ENCODE assay signal across 20 mouse cellular contexts in genomic region chr9:102546256-102547027, GRCm38 (mm10). TPM values are rescaled to one million over a fixed set of nuclear protein-coding genes. Genes with fewer than 3 reads are reported as not detected.
A peak's percentile ranks its signal among the peaks of the same experiment; 100 is the strongest.
DNase-seq lines count a peak whose midpoint lies in the region; ATAC-seq and TF ChIP-seq lines count a peak whose summit lies in the region.
"Had no signal": no experiment of that assay in that cellular context is flagged by ENCODE, and none has a peak within 500 bp of the region (broad histone marks: within the 10 kb centered on the region; RNA-seq: fewer than 3 reads in every experiment).

No protein-coding gene starts in this region.

- peaks cover 38% of the 10 kb centered on the region for H3K4me1 ChIP-seq in neural tube, embryonic 13.5 days (replicated peaks)
- peaks cover 33% of the 10 kb centered on the region for H3K4me1 ChIP-seq in forebrain, postnatal 0 days (ENCODE audit: insufficient read depth)
- H3K4me1 ChIP-seq in midbrain, embryonic 13.5 days (replicated peaks) = peaks cover 44% of the 10 kb centered on the region
- H3K4me1 ChIP-seq: liver, embryonic 15.5 days had no signal

- H3K4me3 ChIP-seq in neural tube, embryonic 13.5 days = no peak overlapping the region
- H3K4me3 ChIP-seq in forebrain, postnatal 0 days (ENCODE audit: low read depth, low read length) = 0 out of 2 replicates have a peak overlapping the region, but pooled peaks have one; percentile 5
- peak overlapping the region; percentile 37; the same call in 1 of the 2 replicates for H3K4me3 ChIP-seq in midbrain, embryonic 13.5 days (replicated peaks)
- H3K4me3 ChIP-seq: erythroblast, embryonic 14.5 days; heart, embryonic 12.5 days; intestine, embryonic 15.5 days; liver, embryonic 15.5 days; myocyte had no signal

- no peak overlapping the region for H3K9ac ChIP-seq in neural tube, embryonic 13.5 days
- H3K9ac ChIP-seq in forebrain, postnatal 0 days = 0 out of 2 replicates have a peak overlapping the region, but pooled peaks have one; percentile 2
- H3K9ac ChIP-seq in midbrain, embryonic 13.5 days (replicated peaks) = 0 out of 2 replicates have a peak overlapping the region, but pooled peaks have one; percentile 19
- H3K9ac ChIP-seq: heart, embryonic 12.5 days; intestine, embryonic 15.5 days; liver, embryonic 15.5 days had no signal

- no peak for DNase-seq in neural tube, embryonic 10.5 days (ENCODE audit: extremely low spot score, low spot score)
- peak; percentile 66 for DNase-seq in forebrain, postnatal 0 days
- no peak for DNase-seq in B cell, adult 2 months
- no peak for DNase-seq in c-Kit-positive CD71-positive TER-119-positive erythroid progenitor cells, embryonic 14.5 days (ENCODE audit: low spot score)
- DNase-seq in thymus, postnatal 36 days = no peak
- DNase-seq: adrenal gland, postnatal 36 days; kidney, postnatal 10 days; spleen, adult 18-20 months; thymus, adult 18-20 months had no signal

- no peaks in the 10 kb centered on the region for H3K36me3 ChIP-seq in neural tube, embryonic 13.5 days
- no peaks in the 10 kb centered on the region for H3K36me3 ChIP-seq in forebrain, postnatal 0 days (ENCODE audit: insufficient read depth)
- H3K36me3 ChIP-seq in midbrain, embryonic 13.5 days = no peaks in the 10 kb centered on the region
- H3K36me3 ChIP-seq: heart, embryonic 12.5 days; intestine, embryonic 15.5 days; liver, embryonic 15.5 days had no signal

- no peak overlapping the region for H3K27ac ChIP-seq in neural tube, embryonic 13.5 days (replicated peaks)
- H3K27ac ChIP-seq in forebrain, postnatal 0 days (ENCODE audit: low read depth, low read length) = peak overlapping the region; percentile 29
- peak overlapping the region; percentile 98 for H3K27ac ChIP-seq in midbrain, embryonic 13.5 days
- H3K27ac ChIP-seq: intestine, embryonic 15.5 days; liver, embryonic 15.5 days had no signal

- H3K4me2 ChIP-seq in neural tube, embryonic 13.5 days = peak overlapping the region; percentile 65
- peak overlapping the region; percentile 69 for H3K4me2 ChIP-seq in forebrain, postnatal 0 days (ENCODE audit: low read depth)
- peak overlapping the region; percentile 69 for H3K4me2 ChIP-seq in midbrain, embryonic 13.5 days (replicated peaks)
- H3K4me2 ChIP-seq: heart, embryonic 12.5 days; intestine, embryonic 15.5 days; liver, embryonic 15.5 days had no signal

- no peaks in the 10 kb centered on the region for H3K9me3 ChIP-seq in neural tube, embryonic 13.5 days
- no peaks in the 10 kb centered on the region for H3K9me3 ChIP-seq in forebrain, postnatal 0 days (ENCODE audit: low read length)
- no peaks in the 10 kb centered on the region for H3K9me3 ChIP-seq in midbrain, embryonic 13.5 days
- H3K9me3 ChIP-seq: heart, embryonic 12.5 days; intestine, embryonic 15.5 days; liver, embryonic 15.5 days had no signal

- H3K27me3 ChIP-seq in neural tube, embryonic 13.5 days = peaks cover 14% of the 10 kb centered on the region
- no peaks in the 10 kb centered on the region for H3K27me3 ChIP-seq in forebrain, postnatal 0 days (ENCODE audit: insufficient read depth, low read length)
- peaks cover 61% of the 10 kb centered on the region for H3K27me3 ChIP-seq in midbrain, embryonic 13.5 days

- 55% methylated on average over 20 of the region's 20 CpGs for WGBS in neural tube, embryonic 13.5 days
- 17% methylated on average over 20 of the region's 20 CpGs for WGBS in forebrain, postnatal 0 days
- 28% methylated on average over 20 of the region's 20 CpGs for WGBS in midbrain, embryonic 13.5 days

- no peak for TF ChIP-seq CTCF in forebrain, postnatal 0 days (IDR thresholded peaks at IDR 0.05; ENCODE audit: low read depth)

- ATAC-seq in neural tube, embryonic 13.5 days (ENCODE audit: low read depth) = no peak
- ATAC-seq in forebrain, postnatal 0 days = peak; percentile 23; the same call in 1 of the 2 replicates
- ATAC-seq in midbrain, embryonic 13.5 days = no peak
- ATAC-seq: intestine, embryonic 15.5 days; lung, postnatal 0 days had no signal

RNA-seq across cellular contexts. Expression of gene Ky, which starts 40.9 kb away (rescaled TPM):
- 0.36 and 0.51 TPM in 2 replicates for polyA plus RNA-seq in neural tube, embryonic 13.5 days (2015; fragmentation: Nextera tagmentation; extraction: Ambion mirVana)
- 1.9 and 2.0 TPM in 2 replicates for total RNA-seq in forebrain, postnatal 0 days (2014; rRNA removed)
- 0.30 and 0.59 TPM in 2 replicates for polyA plus RNA-seq in forebrain, postnatal 0 days (2015; fragmentation: Nextera tagmentation; extraction: Ambion mirVana)
- 0.17 and 0.32 TPM in 2 replicates for polyA plus RNA-seq in midbrain, embryonic 13.5 days (2015; fragmentation: Nextera tagmentation; extraction: Ambion mirVana)
- total RNA-seq: common myeloid progenitor, adult 5-6 weeks; megakaryocyte, adult 5-6 weeks had no signal
- polyA plus RNA-seq: C2C12; erythroblast, embryonic 14.5 days had no signal
